24 mouse cellular contexts compared by ENCODE assay signal in genomic region chr6:31183127-31183526, GRCm38 (mm10).
A peak's percentile ranks its signal among the peaks of the same experiment; 100 is the strongest.
DNase-seq lines count a peak whose midpoint lies in the region; ATAC-seq lines count a peak whose summit lies in the region.
"Had no signal": no experiment of that assay in that cellular context is flagged by ENCODE, and none has a peak within 500 bp of the region (broad histone marks: within the 10 kb centered on the region; RNA-seq: fewer than 3 reads in every experiment).

No protein-coding gene starts in this region.

- no peak overlapping the region for H3K9ac ChIP-seq in intestine, embryonic 15.5 days
- no peak overlapping the region for H3K9ac ChIP-seq in intestine, embryonic 16.5 days (ENCODE audit: low read depth, low read length)
- H3K9ac ChIP-seq in liver, embryonic 15.5 days = no peak overlapping the region
- H3K9ac ChIP-seq: forebrain, embryonic 12.5 days; hindbrain, embryonic 14.5 days; limb, embryonic 13.5 days had no signal

- intact Hi-C loops in left cerebral cortex, postnatal 4 days (cut with DNase I) = no loop called here

- 32% methylated on average over 5 of the region's 5 CpGs for WGBS in intestine, embryonic 15.5 days
- 26% methylated on average over 5 of the region's 5 CpGs for WGBS in intestine, embryonic 16.5 days
- 22% methylated on average over 5 of the region's 5 CpGs for WGBS in liver, embryonic 15.5 days (ENCODE audit: insufficient replicate concordance)

- ATAC-seq in intestine, embryonic 15.5 days = peak; percentile 80
- no peak for ATAC-seq in intestine, embryonic 16.5 days
- ATAC-seq in liver, embryonic 15.5 days (ENCODE audit: insufficient read depth) = peak; percentile 79; the same call in 1 of the 2 replicates
- ATAC-seq: inflammation-experienced regulatory T-cells, adult 6 months had no signal

- H3K9me3 ChIP-seq in intestine, embryonic 15.5 days = no peaks in the 10 kb centered on the region
- H3K9me3 ChIP-seq in intestine, embryonic 16.5 days (ENCODE audit: control insufficient read depth, low read length) = no peaks in the 10 kb centered on the region
- H3K9me3 ChIP-seq in liver, embryonic 15.5 days (replicated peaks) = no peaks in the 10 kb centered on the region; the same call in 1 of the 2 replicates
- H3K9me3 ChIP-seq: embryonic facial prominence, embryonic 10.5 days; forebrain, embryonic 12.5 days; limb, embryonic 13.5 days had no signal

- no peak overlapping the region for H3K4me2 ChIP-seq in intestine, embryonic 15.5 days (replicated peaks)
- H3K4me2 ChIP-seq in intestine, embryonic 16.5 days (ENCODE audit: low read depth, low read length) = no peak overlapping the region
- H3K4me2 ChIP-seq in liver, embryonic 15.5 days = peak overlapping the region; percentile 40
- H3K4me2 ChIP-seq: forebrain, embryonic 12.5 days; heart, embryonic 11.5 days; hindbrain, embryonic 14.5 days; limb, embryonic 13.5 days; midbrain, embryonic 11.5 days had no signal

- no peak overlapping the region for H3K4me3 ChIP-seq in intestine, embryonic 15.5 days (replicated peaks)
- no peak overlapping the region for H3K4me3 ChIP-seq in intestine, embryonic 16.5 days (ENCODE audit: low read length)
- no peak overlapping the region for H3K4me3 ChIP-seq in liver, embryonic 15.5 days (replicated peaks)
- H3K4me3 ChIP-seq: embryonic facial prominence, embryonic 10.5 days; forebrain, embryonic 12.5 days; layer of hippocampus, adult 2 months; limb, embryonic 13.5 days had no signal

- peak; percentile 60 for DNase-seq in liver
- DNase-seq in layer of hippocampus, adult 11-12 months (ENCODE audit: low spot score) = no peak
- no peak for DNase-seq in left cerebral cortex, postnatal 4 days
- DNase-seq in kidney, postnatal 25 days = no peak
- DNase-seq: adrenal gland, postnatal 25 days; cerebellum, adult 11 months; cerebellum, adult 9-11 months; heart, postnatal 10 days; kidney, adult 8-10 months; kidney, postnatal 10 days; layer of hippocampus, postnatal 36 days had no signal

- no peaks in the 10 kb centered on the region for H3K4me1 ChIP-seq in intestine, embryonic 15.5 days (replicated peaks)
- 0 out of 2 replicates have a peak, but pooled peaks cover 3% of the 10 kb centered on the region for H3K4me1 ChIP-seq in intestine, embryonic 16.5 days (ENCODE audit: control insufficient read depth, insufficient read depth, low read length)
- H3K4me1 ChIP-seq in liver, embryonic 15.5 days (replicated peaks) = peaks cover 14% of the 10 kb centered on the region
- H3K4me1 ChIP-seq: embryonic facial prominence, embryonic 10.5 days; forebrain, embryonic 12.5 days; limb, embryonic 13.5 days had no signal

- no peaks in the 10 kb centered on the region for H3K27me3 ChIP-seq in intestine, embryonic 15.5 days (replicated peaks)
- H3K27me3 ChIP-seq in intestine, embryonic 16.5 days (replicated peaks; ENCODE audit: control insufficient read depth, insufficient read depth, low read length) = no peaks in the 10 kb centered on the region
- H3K27me3 ChIP-seq in liver, embryonic 15.5 days = no peaks in the 10 kb centered on the region
- H3K27me3 ChIP-seq: forebrain, embryonic 12.5 days; limb, embryonic 13.5 days had no signal

- no peak overlapping the region for H3K27ac ChIP-seq in intestine, embryonic 15.5 days
- H3K27ac ChIP-seq in intestine, embryonic 16.5 days (ENCODE audit: low read length) = no peak overlapping the region
- H3K27ac ChIP-seq in liver, embryonic 15.5 days (replicated peaks) = no peak overlapping the region
- H3K27ac ChIP-seq: embryonic facial prominence, embryonic 10.5 days; forebrain, embryonic 12.5 days; hindbrain, embryonic 14.5 days; limb, embryonic 13.5 days; macrophage; stomach, postnatal 0 days had no signal

- no peaks in the 10 kb centered on the region for H3K36me3 ChIP-seq in intestine, embryonic 15.5 days
- H3K36me3 ChIP-seq in intestine, embryonic 16.5 days (ENCODE audit: control insufficient read depth, insufficient read depth, low read length) = no peaks in the 10 kb centered on the region
- H3K36me3 ChIP-seq in liver, embryonic 15.5 days (replicated peaks) = no peaks in the 10 kb centered on the region
- H3K36me3 ChIP-seq: embryonic facial prominence, embryonic 10.5 days; forebrain, embryonic 12.5 days; limb, embryonic 13.5 days had no signal
